Mouse (Mus musculus) MEL (cell line): ENCODE measurements around the gene C77080. TPM values are rescaled to one million over a fixed set of nuclear protein-coding genes. Genes with fewer than 3 reads are reported as not detected.

ENCODE experiments used
- DNase-seq: peaks from one replicate; pipeline ENCODE4 v3.0.0; 2011; ENCODE audit warnings: low read depth, low spot score
- H3K27ac ChIP-seq: 2 replicates; pipeline ENCODE4 v1.5.1; 2012; ENCODE audit warnings: low read depth, mild to moderate bottlenecking, control low read depth, low read length, moderate library complexity; ENCODE audit not compliant: control insufficient read depth
- H3K27me3 ChIP-seq, 2 experiments: fragments of 150-350 bp in 1 of 2; sonication (generic) in 1 of 2; 2 replicates each; pipeline ENCODE4 v1.6.1; 2012; ENCODE audit warnings: low read length in 2 of 2, mild to moderate bottlenecking in 2 of 2, improper control_type of control experiment in 1 of 2, moderate library complexity in 1 of 2; ENCODE audit not compliant: insufficient read depth in 2 of 2, control insufficient read depth in 1 of 2
- H3K36me3 ChIP-seq, 2 experiments: 2 replicates each; pipeline ENCODE4 v1.6.1; 2012 to 2014; ENCODE audit warnings: low read length in 2 of 2, improper control_type of control experiment in 1 of 2, inconsistent platforms in 1 of 2, mild to moderate bottlenecking in 1 of 2; ENCODE audit not compliant: insufficient read depth in 2 of 2, control insufficient read depth in 1 of 2
- H3K4me1 ChIP-seq, 2 experiments: fragments of 150-350 bp in 1 of 2; sonication (generic) in 1 of 2; 2 replicates each; pipeline ENCODE4 v1.6.1; 2012; ENCODE audit warnings: low read length in 2 of 2, improper control_type of control experiment in 1 of 2, mild to moderate bottlenecking in 1 of 2; ENCODE audit not compliant: insufficient read depth in 2 of 2, control insufficient read depth in 1 of 2
- H3K4me3 ChIP-seq, 2 experiments: fragments of 150-350 bp in 1 of 2; sonication (generic) in 1 of 2; 2 replicates each; pipeline ENCODE4 v1.5.1; 2012; ENCODE audit warnings: low read depth in 2 of 2, low read length in 2 of 2, mild to moderate bottlenecking in 2 of 2, moderate library complexity in 2 of 2, control low read depth in 1 of 2, improper control_type of control experiment in 1 of 2; ENCODE audit not compliant: control insufficient read depth in 1 of 2, insufficient read depth in 1 of 2
- H3K79me2 ChIP-seq: 2 replicates; pipeline ENCODE4 v1.6.1; 2012; ENCODE audit warnings: mild to moderate bottlenecking, low read length, moderate library complexity; ENCODE audit not compliant: control insufficient read depth, poor library complexity, insufficient read depth
- H3K9ac ChIP-seq: 2 replicates; pipeline ENCODE4 v1.6.1; 2012; ENCODE audit warnings: low read depth, mild to moderate bottlenecking, control low read depth, low read length, moderate library complexity; ENCODE audit not compliant: control insufficient read depth, poor library complexity, severe bottlenecking
- H3K9me3 ChIP-seq: fragments of 150-350 bp; sonication (generic); replicated peaks from 2 replicates; pipeline ENCODE4 v1.6.1; 2012; ENCODE audit warnings: mild to moderate bottlenecking, low read length, improper control_type of control experiment, moderate library complexity; ENCODE audit not compliant: insufficient read depth
- BHLHE40 ChIP-seq: IDR thresholded peaks from 2 replicates; pipeline ENCODE4 v1.6.1; 2012; ENCODE audit warnings: low read depth, mild to moderate bottlenecking, inconsistent platforms, low read length, improper control_type of control experiment, borderline replicate concordance
- CHD1 ChIP-seq: IDR thresholded peaks from 2 replicates; pipeline ENCODE4 v1.6.1; 2012; ENCODE audit warnings: low read depth, mild to moderate bottlenecking, inconsistent platforms, low read length, improper control_type of control experiment
- CTCF ChIP-seq, 3 experiments: IDR thresholded peaks in 2 of 3; conservative IDR thresholded peaks in 1 of 3; 2 replicates each; pipeline ENCODE4 v1.5.1; 2011 to 2012; ENCODE audit warnings: low read length in 3 of 3, low read depth in 2 of 3, mild to moderate bottlenecking in 2 of 3, improper control_type of control experiment in 1 of 3, inconsistent platforms in 1 of 3, mixed read lengths in 1 of 3, moderate library complexity in 1 of 3; ENCODE audit not compliant: control insufficient read depth in 1 of 3, insufficient read depth in 1 of 3, poor library complexity in 1 of 3, severe bottlenecking in 1 of 3
- E2F4 ChIP-seq: IDR thresholded peaks from 2 replicates; pipeline ENCODE4 v1.6.1; 2011; ENCODE audit warnings: low read depth, low read length, improper control_type of control experiment, borderline replicate concordance
- ELF1 ChIP-seq: IDR thresholded peaks from 2 replicates; pipeline ENCODE4 v1.6.1; 2014; ENCODE audit warnings: low read depth, mild to moderate bottlenecking, inconsistent platforms, low read length, improper control_type of control experiment, moderate library complexity
- EP300 ChIP-seq, 2 experiments: IDR thresholded peaks; 2 replicates each; pipeline ENCODE4 v1.6.1; 2011; ENCODE audit warnings: improper control_type of control experiment in 2 of 2, low read length in 2 of 2, low read depth in 1 of 2, mild to moderate bottlenecking in 1 of 2
- ETS1 ChIP-seq: IDR thresholded peaks from 2 replicates; pipeline ENCODE4 v1.6.1; 2012; ENCODE audit warnings: low read depth, mild to moderate bottlenecking, inconsistent platforms, low read length, improper control_type of control experiment, moderate library complexity
- GABPA ChIP-seq: IDR thresholded peaks from 2 replicates; pipeline ENCODE4 v1.6.1; 2012; ENCODE audit warnings: low read depth, mild to moderate bottlenecking, inconsistent platforms, low read length, improper control_type of control experiment, moderate library complexity
- GATA1 ChIP-seq: IDR thresholded peaks from 2 replicates; pipeline ENCODE4 v1.6.1; 2011; ENCODE audit warnings: low read depth, low read length, improper control_type of control experiment
- HCFC1 ChIP-seq: IDR thresholded peaks from 2 replicates; pipeline ENCODE4 v1.6.1; 2012; ENCODE audit warnings: low read depth, mild to moderate bottlenecking, inconsistent platforms, low read length, improper control_type of control experiment, moderate library complexity
- KAT2A ChIP-seq: conservative IDR thresholded peaks from 2 replicates; pipeline ENCODE4 v1.6.1; 2012; ENCODE audit warnings: low read depth, low read length, improper control_type of control experiment, inconsistent platforms
- MAFK ChIP-seq: IDR thresholded peaks from 2 replicates; pipeline ENCODE4 v1.6.1; 2011; ENCODE audit warnings: low read depth, mild to moderate bottlenecking, low read length, improper control_type of control experiment, borderline replicate concordance
- MAZ ChIP-seq: IDR thresholded peaks from 2 replicates; pipeline ENCODE4 v1.6.1; 2012; ENCODE audit warnings: low read depth, mild to moderate bottlenecking, inconsistent platforms, low read length, improper control_type of control experiment
- MEF2A ChIP-seq: IDR thresholded peaks from 2 replicates; pipeline ENCODE4 v1.6.1; 2014; ENCODE audit warnings: low read depth, mild to moderate bottlenecking, inconsistent platforms, low read length, improper control_type of control experiment; ENCODE audit not compliant: poor library complexity, insufficient replicate concordance, severe bottlenecking; ENCODE audit errors: extremely low read depth
- MXI1 ChIP-seq: IDR thresholded peaks from 2 replicates; pipeline ENCODE4 v1.6.1; 2011; ENCODE audit warnings: mild to moderate bottlenecking, low read depth, low read length, improper control_type of control experiment
- MYB ChIP-seq: IDR thresholded peaks from 2 replicates; pipeline ENCODE4 v1.6.1; 2011; ENCODE audit warnings: mild to moderate bottlenecking, low read depth, low read length, improper control_type of control experiment
- MYC ChIP-seq: IDR thresholded peaks from 2 replicates; pipeline ENCODE4 v1.6.1; 2011; ENCODE audit warnings: low read depth, mild to moderate bottlenecking, low read length, improper control_type of control experiment, moderate library complexity
- NELFE ChIP-seq: IDR thresholded peaks from 2 replicates; pipeline ENCODE4 v1.6.1; 2011; ENCODE audit warnings: low read depth, low read length, improper control_type of control experiment
- NRF1 ChIP-seq: IDR thresholded peaks from 2 replicates; pipeline ENCODE4 v1.6.1; 2014; ENCODE audit warnings: low read depth, mild to moderate bottlenecking, inconsistent platforms, low read length, improper control_type of control experiment, moderate library complexity; ENCODE audit not compliant: poor library complexity, insufficient read depth, severe bottlenecking
- POLR2A ChIP-seq, 2 experiments: IDR thresholded peaks; 2 replicates each; pipeline ENCODE4 v1.6.1; 2011 to 2012; ENCODE audit warnings: low read length in 2 of 2, mild to moderate bottlenecking in 2 of 2, control low read depth in 1 of 2, improper control_type of control experiment in 1 of 2, low read depth in 1 of 2, moderate library complexity in 1 of 2; ENCODE audit not compliant: control insufficient read depth in 1 of 2, insufficient read depth in 1 of 2, poor library complexity in 1 of 2
- POLR2AphosphoS2 ChIP-seq: IDR thresholded peaks from 2 replicates; pipeline ENCODE4 v1.6.1; 2011; ENCODE audit warnings: low read length, improper control_type of control experiment
- POLR2AphosphoS5 ChIP-seq: IDR thresholded peaks from 2 replicates; pipeline ENCODE4 v1.6.1; 2012; ENCODE audit warnings: low read depth, borderline replicate concordance, mild to moderate bottlenecking, inconsistent platforms, low read length, moderate library complexity, mixed read lengths
- RAD21 ChIP-seq: IDR thresholded peaks from 2 replicates; pipeline ENCODE4 v1.6.1; 2011; ENCODE audit warnings: mild to moderate bottlenecking, low read depth, low read length, improper control_type of control experiment
- SIN3A ChIP-seq: IDR thresholded peaks from 2 replicates; pipeline ENCODE4 v1.6.1; 2012; ENCODE audit warnings: low read length, improper control_type of control experiment, inconsistent platforms
- SMC3 ChIP-seq: IDR thresholded peaks from 2 replicates; pipeline ENCODE4 v1.6.1; 2011; ENCODE audit warnings: low read depth, low read length, improper control_type of control experiment
- TAL1 ChIP-seq: IDR thresholded peaks from 2 replicates; pipeline ENCODE4 v1.6.1; 2012; ENCODE audit warnings: mild to moderate bottlenecking, inconsistent platforms, low read length, moderate library complexity, mixed read lengths
- TBP ChIP-seq: IDR thresholded peaks from 2 replicates; pipeline ENCODE4 v1.8.0; 2011; ENCODE audit warnings: low read depth, low read length, improper control_type of control experiment
- TCF12 ChIP-seq: IDR thresholded peaks from 2 replicates; pipeline ENCODE4 v1.6.1; 2014; ENCODE audit warnings: low read depth, mild to moderate bottlenecking, inconsistent platforms, low read length, improper control_type of control experiment, moderate library complexity
- UBTF ChIP-seq: IDR thresholded peaks from 2 replicates; pipeline ENCODE4 v1.6.1; 2012; ENCODE audit warnings: low read depth, mild to moderate bottlenecking, inconsistent platforms, low read length, improper control_type of control experiment, moderate library complexity, borderline replicate concordance; ENCODE audit not compliant: insufficient read depth
- USF2 ChIP-seq, 2 experiments: IDR thresholded peaks; 2 replicates each; pipeline ENCODE4 v1.6.1; 2011 to 2012; ENCODE audit warnings: improper control_type of control experiment in 2 of 2, low read length in 2 of 2, borderline replicate concordance in 1 of 2, inconsistent platforms in 1 of 2, low read depth in 1 of 2, mild to moderate bottlenecking in 1 of 2; ENCODE audit not compliant: insufficient read depth in 1 of 2
- ZC3H11A ChIP-seq: IDR thresholded peaks from 2 replicates; pipeline ENCODE4 v1.6.1; 2012; ENCODE audit warnings: low read depth, mild to moderate bottlenecking, inconsistent platforms, low read length, improper control_type of control experiment
- ZKSCAN1 ChIP-seq: IDR thresholded peaks from 2 replicates; pipeline ENCODE4 v1.6.1; 2012; ENCODE audit warnings: low read depth, mild to moderate bottlenecking, inconsistent platforms, low read length, improper control_type of control experiment, moderate library complexity
- ZMIZ1 ChIP-seq: IDR thresholded peaks from 2 replicates; pipeline ENCODE4 v1.6.1; 2012; ENCODE audit warnings: low read depth, mild to moderate bottlenecking, inconsistent platforms, low read length, improper control_type of control experiment, moderate library complexity
- ZNF384 ChIP-seq: IDR thresholded peaks from 2 replicates; pipeline ENCODE4 v1.6.1; 2012; ENCODE audit warnings: low read depth, mild to moderate bottlenecking, inconsistent platforms, low read length, improper control_type of control experiment
- polyA plus RNA-seq, 2 experiments: library from polyadenylated mRNA; stranded (reverse) in 1 of 2; unstranded in 1 of 2; fragments of >175 nt in 1 of 2; fragments of >200 nt in 1 of 2; gene quantifications; 2 replicates each; pipeline versions ENCODE4 v1.2.1 to v1.2.4; 2012; ENCODE audit warnings: low replicate concordance in 2 of 2, low read depth in 1 of 2; ENCODE audit not compliant: insufficient read length in 2 of 2, insufficient read depth in 1 of 2, missing spikeins in 1 of 2
- total RNA-seq: library from RNA; depleted of rRNA; stranded (reverse); fragments of 300-350 nt; gene quantifications from 2 replicates; pipeline ENCODE4 v1.2.3, GENCODE M21; 2012

C77080 gene
- total and polyA plus RNA-seq, 3 experiments, result 0.92 to 6.9 TPM; not detected in 1

GRCm38 (mm10) chr4:129256450-129257380 is 4.5 kb downstream of the C77080 start:
- H3K36me3 ChIP-seq, result peaks cover 0 to 13% of the 10 kb centered on the region in 2 experiments; a peak in 2 of 4 replicates
- no peaks in the 10 kb centered on the region for H3K27me3 ChIP-seq
- no peaks in the 10 kb centered on the region for H3K79me2 ChIP-seq
- peak overlapping the region; percentile 14 for H3K27ac ChIP-seq
- 0 out of 4 replicates have a peak overlapping the region, but pooled peaks of 1 of the 2 experiments have one; percentile 13 for H3K4me3 ChIP-seq
- peak; percentile 88 for DNase-seq
- no peaks in the 10 kb centered on the region for H3K9me3 ChIP-seq
- 0 out of 2 replicates have a peak overlapping the region, but pooled peaks have one; percentile 13 for H3K9ac ChIP-seq
- H3K4me1 ChIP-seq, result peaks cover 12 to 33% of the 10 kb centered on the region in 2 experiments
- no peak for TF ChIP-seq GABPA
- TF ChIP-seq TCF12, result peak; percentile 72
- TF ChIP-seq MAFK, result no peak
- no peak for TF ChIP-seq POLR2AphosphoS2
- no peak for TF ChIP-seq MEF2A
- no peak; the same call in 1 of the 2 replicates for TF ChIP-seq MXI1
- TF ChIP-seq SIN3A, result peak; percentile 72
- no peak for TF ChIP-seq ETS1
- TF ChIP-seq MAZ, result no peak
- TF ChIP-seq ZC3H11A, result no peak
- no peak for TF ChIP-seq CHD1
- no peak for TF ChIP-seq TBP
- no peak for TF ChIP-seq ZKSCAN1
- no peak for TF ChIP-seq POLR2AphosphoS5
- TF ChIP-seq POLR2A (IDR thresholded peaks at IDR 0.05; ENCODE audit: control insufficient read depth in 1 of 2, insufficient read depth in 1 of 2, low read depth in 1 of 2, low read length in 2 of 2, poor library complexity in 1 of 2), result no peak
- no peak for TF ChIP-seq ZNF384
- TF ChIP-seq USF2 (IDR thresholded peaks at IDR 0.05; ENCODE audit: borderline replicate concordance in 1 of 2, insufficient read depth in 1 of 2, low read depth in 1 of 2, low read length in 2 of 2), result no peak
- TF ChIP-seq MYB, result peak; percentile 57; the same call in 1 of the 2 replicates
- no peak for TF ChIP-seq KAT2A
- TF ChIP-seq EP300 (IDR thresholded peaks at IDR 0.05; ENCODE audit: low read depth in 1 of 2, low read length in 2 of 2), result peak; percentile 56 to 90
- no peak for TF ChIP-seq NRF1
- TF ChIP-seq MYC, result 0 out of 2 replicates have a peak, but pooled peaks have one; percentile 23
- TF ChIP-seq UBTF, result no peak
- no peak for TF ChIP-seq BHLHE40
- peak; percentile 55; the same call in 1 of the 2 replicates for TF ChIP-seq TAL1
- TF ChIP-seq ZMIZ1, result no peak
- TF ChIP-seq RAD21, result no peak
- TF ChIP-seq SMC3, result no peak
- no peak for TF ChIP-seq NELFE
- TF ChIP-seq HCFC1, result no peak
- no peak for TF ChIP-seq E2F4
- TF ChIP-seq CTCF (IDR thresholded peaks at IDR 0.05 in 2 of 3, conservative IDR thresholded peaks at IDR 0.05 in 1 of 3; ENCODE audit: control insufficient read depth in 1 of 3, insufficient read depth in 1 of 3, low read depth in 2 of 3, low read length in 3 of 3, poor library complexity in 1 of 3, severe bottlenecking in 1 of 3), result no peak
- peak; percentile 40; the same call in 1 of the 2 replicates for TF ChIP-seq GATA1
- no peak for TF ChIP-seq ELF1
